Mouse (Mus musculus): ENCODE results near the gene Gusb. TPM values are rescaled to one million over a fixed set of nuclear protein-coding genes. Genes with fewer than 3 reads are reported as not detected.

The Gusb gene
- polyA plus RNA-seq, 1 experiment from 2014 or later, result 35.0 TPM

- H3K36me3 ChIP-seq (ENCODE audit: control insufficient read depth, insufficient read depth, low read length), result no peaks in the 10 kb centered on the region
- DNase-seq (ENCODE audit: low spot score) (no peak), ATAC-seq (ENCODE audit: low FRiP score) (no peak)
- 86% methylated on average over 4 of the region's 4 CpGs for WGBS
- H3K4me3 ChIP-seq (ENCODE audit: low read depth, low read length), result no peak overlapping the region
- no peak overlapping the region for H3K27ac ChIP-seq (ENCODE audit: low read depth, low read length)
- no peak overlapping the region for H3K4me2 ChIP-seq (replicated peaks; ENCODE audit: low read depth, low read length)
- no peak overlapping the region for H3K9ac ChIP-seq (ENCODE audit: low read depth, low read length)
- no peaks in the 10 kb centered on the region for H3K4me1 ChIP-seq (replicated peaks; ENCODE audit: control insufficient read depth, insufficient read depth, low read length)
- no peaks in the 10 kb centered on the region for H3K9me3 ChIP-seq (ENCODE audit: control insufficient read depth, low read length)
- no peaks in the 10 kb centered on the region for H3K27me3 ChIP-seq (ENCODE audit: control insufficient read depth, insufficient read depth, low read length)
Observed at GRCm38 (mm10) chr5:129974354-129974753, 28.5 kb downstream of the Gusb start.

GRCm38 (mm10) chr5:129971491-129971890, 31.4 kb downstream of the Gusb start:
- Histone ChIP-seq H3K9ac (ENCODE audit: low read depth, low read length) (no peak overlapping the region), H3K27ac (ENCODE audit: low read depth, low read length) (no peak overlapping the region), H3K36me3 (ENCODE audit: control insufficient read depth, insufficient read depth, low read length) (no peaks in the 10 kb centered on the region), H3K4me1 (replicated peaks; ENCODE audit: control insufficient read depth, insufficient read depth, low read length) (no peaks in the 10 kb centered on the region), H3K4me2 (replicated peaks; ENCODE audit: low read depth, low read length) (no peak overlapping the region), H3K4me3 (ENCODE audit: low read depth, low read length) (no peak overlapping the region), H3K9me3 (ENCODE audit: control insufficient read depth, low read length) (no peaks in the 10 kb centered on the region), H3K27me3 (ENCODE audit: control insufficient read depth, insufficient read depth, low read length) (no peaks in the 10 kb centered on the region)
- no peak for ATAC-seq (ENCODE audit: low FRiP score)
- WGBS, result 89% methylated on average over 4 of the region's 4 CpGs
- DNase-seq (ENCODE audit: low spot score), result no peak

DNA sequence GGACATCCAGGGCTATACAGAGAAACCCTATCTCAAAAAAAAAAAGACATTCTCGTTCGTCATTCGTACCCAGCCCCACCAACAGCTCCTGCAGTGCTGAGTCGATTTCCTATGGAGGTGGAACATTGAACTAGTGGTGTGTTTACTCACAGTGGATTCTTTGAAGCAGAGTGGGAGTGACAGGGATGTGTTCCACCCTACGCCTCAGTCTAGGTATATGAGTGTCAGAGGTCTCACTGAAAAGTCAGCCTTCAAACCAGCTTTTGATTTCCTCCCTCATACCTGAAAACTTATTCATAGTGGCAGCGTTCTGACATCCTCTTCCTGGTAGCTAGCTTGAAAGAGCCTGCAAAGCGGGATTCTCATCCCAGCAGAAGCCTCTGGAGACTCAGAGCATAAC, 34.4 kb downstream of the Gusb start:
- 85% methylated on average over 7 of the region's 7 CpGs for WGBS
- Histone ChIP-seq H3K4me3 (ENCODE audit: low read depth, low read length) (no peak overlapping the region), H3K4me2 (replicated peaks; ENCODE audit: low read depth, low read length) (no peak overlapping the region), H3K4me1 (replicated peaks; ENCODE audit: control insufficient read depth, insufficient read depth, low read length) (no peaks in the 10 kb centered on the region), H3K27me3 (ENCODE audit: control insufficient read depth, insufficient read depth, low read length) (no peaks in the 10 kb centered on the region), H3K9ac (ENCODE audit: low read depth, low read length) (no peak overlapping the region), H3K9me3 (ENCODE audit: control insufficient read depth, low read length) (no peaks in the 10 kb centered on the region), H3K27ac (ENCODE audit: low read depth, low read length) (no peak overlapping the region), H3K36me3 (ENCODE audit: control insufficient read depth, insufficient read depth, low read length) (no peaks in the 10 kb centered on the region)
- DNase-seq (ENCODE audit: low spot score), result no peak
- no peak for ATAC-seq (ENCODE audit: low FRiP score)

- H3K27me3 ChIP-seq (ENCODE audit: control insufficient read depth, insufficient read depth, low read length), result no peaks in the 10 kb centered on the region
- ATAC-seq (ENCODE audit: low FRiP score), result no peak
- H3K9me3 ChIP-seq (ENCODE audit: control insufficient read depth, low read length), result no peaks in the 10 kb centered on the region
- no peak overlapping the region for H3K4me3 ChIP-seq (ENCODE audit: low read depth, low read length)
- WGBS, result 88% methylated on average over 3 of the region's 3 CpGs
- no peak overlapping the region for H3K4me2 ChIP-seq (replicated peaks; ENCODE audit: low read depth, low read length)
- no peaks in the 10 kb centered on the region for H3K36me3 ChIP-seq (ENCODE audit: control insufficient read depth, insufficient read depth, low read length)
- no peaks in the 10 kb centered on the region for H3K4me1 ChIP-seq (replicated peaks; ENCODE audit: control insufficient read depth, insufficient read depth, low read length)
- no peak overlapping the region for H3K9ac ChIP-seq (ENCODE audit: low read depth, low read length)
- no peak overlapping the region for H3K27ac ChIP-seq (ENCODE audit: low read depth, low read length)
- DNase-seq (ENCODE audit: low spot score), result no peak
Observed at GRCm38 (mm10) chr5:129966448-129966847, 36.4 kb downstream of the Gusb start.

DNA sequence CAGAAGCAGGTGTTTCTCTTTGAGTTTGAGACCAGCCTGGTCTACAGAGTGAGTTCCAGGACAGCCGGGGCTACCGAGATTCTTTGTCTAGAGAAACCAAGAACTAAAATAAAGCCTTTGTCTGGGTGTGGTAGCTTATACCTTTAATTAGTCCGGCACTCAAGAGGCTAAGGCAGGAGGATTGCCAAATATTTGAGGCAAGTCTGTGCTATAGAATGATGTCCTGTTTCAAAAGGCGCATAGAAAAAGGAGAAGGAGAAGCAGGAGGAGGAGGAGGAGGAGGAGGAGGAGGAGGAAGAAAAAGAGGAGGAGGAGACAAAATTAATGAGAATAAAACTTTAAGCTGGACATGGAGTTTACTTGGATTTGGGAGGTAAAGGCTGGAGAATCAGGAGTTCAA, 39.6 kb downstream of the Gusb start:
- H3K4me1 ChIP-seq (replicated peaks; ENCODE audit: control insufficient read depth, insufficient read depth, low read length), result no peaks in the 10 kb centered on the region
- no peak overlapping the region for H3K9ac ChIP-seq (ENCODE audit: low read depth, low read length)
- H3K9me3 ChIP-seq (ENCODE audit: control insufficient read depth, low read length), result no peaks in the 10 kb centered on the region
- no peak overlapping the region for H3K4me2 ChIP-seq (replicated peaks; ENCODE audit: low read depth, low read length)
- no peaks in the 10 kb centered on the region for H3K27me3 ChIP-seq (ENCODE audit: control insufficient read depth, insufficient read depth, low read length)
- ATAC-seq (ENCODE audit: low FRiP score), result no peak
- DNase-seq (ENCODE audit: low spot score), result no peak
- WGBS, result 82% methylated on average over 4 of the region's 4 CpGs
- no peaks in the 10 kb centered on the region for H3K36me3 ChIP-seq (ENCODE audit: control insufficient read depth, insufficient read depth, low read length)
- no peak overlapping the region for H3K4me3 ChIP-seq (ENCODE audit: low read depth, low read length)
- H3K27ac ChIP-seq (ENCODE audit: low read depth, low read length), result no peak overlapping the region

DNA sequence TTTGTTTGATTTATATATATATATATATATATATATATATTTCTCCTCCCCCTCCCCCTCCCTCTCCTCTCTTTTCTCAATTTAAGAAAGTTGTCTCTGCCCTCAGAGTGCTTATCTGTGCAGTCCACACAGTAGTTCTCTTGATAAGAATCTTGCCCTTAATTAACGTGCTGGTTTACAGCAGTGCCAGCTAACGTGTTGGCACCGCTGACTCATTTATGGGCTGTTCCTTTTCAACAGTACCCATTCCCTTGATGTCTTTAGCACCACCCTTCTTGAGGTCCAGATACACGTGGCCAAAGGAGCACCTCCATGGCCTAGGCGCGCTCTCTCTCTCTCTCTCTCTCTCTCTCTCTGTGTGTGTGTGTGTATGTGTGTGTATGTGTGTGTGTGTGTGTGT, 47.1 kb downstream of the Gusb start:
- no peaks in the 10 kb centered on the region for H3K27me3 ChIP-seq (ENCODE audit: control insufficient read depth, insufficient read depth, low read length)
- ATAC-seq (ENCODE audit: low FRiP score), result no peak
- H3K4me2 ChIP-seq (replicated peaks; ENCODE audit: low read depth, low read length), result no peak overlapping the region
- H3K27ac ChIP-seq (ENCODE audit: low read depth, low read length), result no peak overlapping the region
- no peak for DNase-seq (ENCODE audit: low spot score)
- H3K9me3 ChIP-seq (ENCODE audit: control insufficient read depth, low read length), result no peaks in the 10 kb centered on the region
- H3K4me3 ChIP-seq (ENCODE audit: low read depth, low read length), result no peak overlapping the region
- 93% methylated on average over 6 of the region's 6 CpGs for WGBS
- no peak overlapping the region for H3K9ac ChIP-seq (ENCODE audit: low read depth, low read length)
- no peaks in the 10 kb centered on the region for H3K36me3 ChIP-seq (ENCODE audit: control insufficient read depth, insufficient read depth, low read length)
- H3K4me1 ChIP-seq (replicated peaks; ENCODE audit: control insufficient read depth, insufficient read depth, low read length), result no peaks in the 10 kb centered on the region

- no peak overlapping the region for H3K9ac ChIP-seq (ENCODE audit: low read depth, low read length)
- H3K9me3 ChIP-seq (ENCODE audit: control insufficient read depth, low read length), result no peaks in the 10 kb centered on the region
- H3K36me3 ChIP-seq (ENCODE audit: control insufficient read depth, insufficient read depth, low read length), result no peaks in the 10 kb centered on the region
- 92% methylated on average over 5 of the region's 5 CpGs for WGBS
- H3K4me1 ChIP-seq (replicated peaks; ENCODE audit: control insufficient read depth, insufficient read depth, low read length), result no peaks in the 10 kb centered on the region
- no peak overlapping the region for H3K4me2 ChIP-seq (replicated peaks; ENCODE audit: low read depth, low read length)
- no peak overlapping the region for H3K27ac ChIP-seq (ENCODE audit: low read depth, low read length)
- ATAC-seq (ENCODE audit: low FRiP score) (no peak), DNase-seq (ENCODE audit: low spot score) (no peak)
- H3K27me3 ChIP-seq (ENCODE audit: control insufficient read depth, insufficient read depth, low read length), result no peaks in the 10 kb centered on the region
- H3K4me3 ChIP-seq (ENCODE audit: low read depth, low read length), result no peak overlapping the region
Observed at GRCm38 (mm10) chr5:129954473-129955254, 48.2 kb downstream of the Gusb start.

DNA sequence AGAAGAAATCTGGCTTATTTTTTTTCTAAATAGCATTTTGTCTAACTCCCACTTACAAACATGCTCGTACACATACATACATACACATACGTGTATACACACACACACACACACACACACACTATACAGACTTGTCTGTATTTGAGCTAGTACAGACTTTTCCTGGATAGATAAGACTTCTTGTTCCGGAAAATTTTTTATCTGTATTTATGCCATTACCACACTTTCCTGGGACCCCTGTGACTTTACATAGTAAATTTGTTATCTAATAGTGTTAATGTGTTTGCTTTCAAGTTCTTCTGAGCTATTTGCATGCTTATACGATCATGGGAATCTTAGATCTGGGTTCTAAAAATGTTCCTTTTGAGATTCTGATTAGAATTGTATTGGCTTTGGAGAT, 50.7 kb downstream of the Gusb start:
- Histone ChIP-seq H3K9me3 (ENCODE audit: control insufficient read depth, low read length) (no peaks in the 10 kb centered on the region), H3K9ac (ENCODE audit: low read depth, low read length) (no peak overlapping the region), H3K4me2 (replicated peaks; ENCODE audit: low read depth, low read length) (no peak overlapping the region), H3K4me1 (replicated peaks; ENCODE audit: control insufficient read depth, insufficient read depth, low read length) (no peaks in the 10 kb centered on the region), H3K27me3 (ENCODE audit: control insufficient read depth, insufficient read depth, low read length) (no peaks in the 10 kb centered on the region), H3K36me3 (ENCODE audit: control insufficient read depth, insufficient read depth, low read length) (no peaks in the 10 kb centered on the region), H3K4me3 (ENCODE audit: low read depth, low read length) (no peak overlapping the region), H3K27ac (ENCODE audit: low read depth, low read length) (no peak overlapping the region)
- no peak for ATAC-seq (ENCODE audit: low FRiP score)
- no peak for DNase-seq (ENCODE audit: low spot score)
- WGBS, result 92% methylated on average over 4 of the region's 4 CpGs

- no peak overlapping the region for H3K4me3 ChIP-seq (ENCODE audit: low read depth, low read length)
- WGBS, result 94% methylated on average over 2 of the region's 2 CpGs
- H3K4me2 ChIP-seq (replicated peaks; ENCODE audit: low read depth, low read length), result no peak overlapping the region
- ATAC-seq (ENCODE audit: low FRiP score) (no peak), DNase-seq (ENCODE audit: low spot score) (no peak)
- no peak overlapping the region for H3K27ac ChIP-seq (ENCODE audit: low read depth, low read length)
- H3K9ac ChIP-seq (ENCODE audit: low read depth, low read length), result no peak overlapping the region
- H3K36me3 ChIP-seq (ENCODE audit: control insufficient read depth, insufficient read depth, low read length), result no peaks in the 10 kb centered on the region
- no peaks in the 10 kb centered on the region for H3K9me3 ChIP-seq (ENCODE audit: control insufficient read depth, low read length)
- no peaks in the 10 kb centered on the region for H3K4me1 ChIP-seq (replicated peaks; ENCODE audit: control insufficient read depth, insufficient read depth, low read length)
- H3K27me3 ChIP-seq (ENCODE audit: control insufficient read depth, insufficient read depth, low read length), result no peaks in the 10 kb centered on the region
Observed at GRCm38 (mm10) chr5:129947528-129948033, 55.3 kb downstream of the Gusb start.

All from hindbrain, embryonic 11.5 days (tissue).